Mouse (Mus musculus): ENCODE data around the gene Rab5if.

- no peak for TF ChIP-seq EP300 (IDR thresholded peaks at IDR 0.05; ENCODE audit: low read depth)
- TF ChIP-seq CTCF (IDR thresholded peaks at IDR 0.05; ENCODE audit: low read depth), result no peak
Measured at GRCm38 (mm10) chr2:156898374-156898773, 35.4 kb downstream of the Rab5if start.
